Mouse (Mus musculus): ENCODE data around the gene Gfer. TPM values are rescaled to one million over a fixed set of nuclear protein-coding genes. Genes with fewer than 3 reads are reported as not detected.

Gfer gene
- polyA plus RNA-seq, 1 experiment from 2014 or later: 49.7 TPM

- Histone ChIP-seq H3K27ac (peak overlapping the region; percentile 2; the same call in 1 of the 2 replicates), H3K27me3 (ENCODE audit: insufficient read depth, poor library complexity, severe bottlenecking) (no peaks in the 10 kb centered on the region), H3K36me3 (peaks cover 49% of the 10 kb centered on the region), H3K4me1 (replicated peaks) (peaks cover 41% of the 10 kb centered on the region), H3K4me3 (peak overlapping the region; percentile 3; the same call in 1 of the 2 replicates), H3K9me3 (no peaks in the 10 kb centered on the region)
- no peak for DNase-seq (ENCODE audit: low spot score)
- WGBS: 19% methylated on average over 5 of the region's 5 CpGs
These were observed 2.0 kb upstream of the Gfer start for GRCm38 (mm10) chr17:24697985-24698384.

- DNase-seq (ENCODE audit: low spot score): no peak
- peaks cover 22% of the 10 kb centered on the region for H3K27me3 ChIP-seq (ENCODE audit: insufficient read depth, poor library complexity, severe bottlenecking)
- 8% methylated on average over 51 of the region's 51 CpGs for WGBS
These were observed 488 bp downstream of the Gfer start for GRCm38 (mm10) chr17:24695326-24696010.

GRCm38 (mm10) chr17:24692385-24692784 lies 3.6 kb downstream of the Gfer start:
- H3K9me3 ChIP-seq: no peaks in the 10 kb centered on the region
- peaks cover 53% of the 10 kb centered on the region for H3K27me3 ChIP-seq (ENCODE audit: insufficient read depth, poor library complexity, severe bottlenecking)
- H3K4me1 ChIP-seq (replicated peaks): peaks cover 43% of the 10 kb centered on the region
- H3K36me3 ChIP-seq: peaks cover 23% of the 10 kb centered on the region
- no peak for DNase-seq (ENCODE audit: low spot score)
- WGBS: 87% methylated on average over 5 of the region's 5 CpGs
- H3K4me3 ChIP-seq: no peak overlapping the region
- no peak overlapping the region for H3K27ac ChIP-seq

More at GRCm38 (mm10) chr17:24695326-24696010, 488 bp downstream of the Gfer start:
- Histone ChIP-seq H3K4me1 (replicated peaks) (peaks cover 41% of the 10 kb centered on the region), H3K9me3 (no peaks in the 10 kb centered on the region), H3K4me3 (peak overlapping the region; percentile 86), H3K36me3 (peaks cover 35% of the 10 kb centered on the region), H3K27ac (peak overlapping the region; percentile 94)

- H3K27ac ChIP-seq: peak within 1 kb of the TSS; percentile 81
- under 1% methylated on average over 55 of the region's 55 CpGs for WGBS
- peaks cover 64% of the 10 kb centered on the region for H3K27me3 ChIP-seq (ENCODE audit: insufficient read depth, poor library complexity, severe bottlenecking)
These were observed 6.5 kb downstream of the Gfer start, which contains the start of gene Syngr3 for GRCm38 (mm10) chr17:24689251-24690081. TSS of gene Syngr3 (minus strand) at chr17:24689955.

DNA sequence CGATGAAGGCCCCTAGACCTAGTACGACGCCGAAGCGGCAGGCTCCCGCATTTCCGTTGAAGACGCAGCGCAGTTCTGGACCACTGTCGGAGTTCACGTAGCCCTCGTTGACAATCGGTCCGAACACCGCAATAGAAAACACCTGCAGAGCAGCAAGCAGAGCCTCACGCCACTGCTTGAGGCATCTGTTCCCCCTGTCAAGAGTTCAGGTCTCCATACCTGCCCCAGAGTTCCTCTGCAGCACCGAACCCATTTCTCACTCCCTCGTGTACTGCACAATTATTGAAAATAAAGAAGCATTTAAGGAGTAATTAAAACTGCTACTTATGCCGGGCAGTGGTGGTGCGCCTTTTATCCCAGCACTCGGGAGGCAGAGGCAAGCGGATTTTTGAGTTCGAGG lies 8.4 kb downstream of the Gfer start:
- Histone ChIP-seq H3K36me3 (peaks cover 8% of the 10 kb centered on the region), H3K4me3 (peak overlapping the region; percentile 46), H3K9me3 (no peaks in the 10 kb centered on the region), H3K27ac (peak overlapping the region; percentile 24; the same call in 1 of the 2 replicates), H3K27me3 (ENCODE audit: insufficient read depth, poor library complexity, severe bottlenecking) (peaks cover 63% of the 10 kb centered on the region), H3K4me1 (replicated peaks) (peaks cover 31% of the 10 kb centered on the region)
- no peak for DNase-seq (ENCODE audit: low spot score)
- WGBS: 20% methylated on average over 23 of the region's 23 CpGs

More at GRCm38 (mm10) chr17:24689251-24690081, 6.5 kb downstream of the Gfer start, which contains the start of gene Syngr3:
- Histone ChIP-seq H3K36me3 (peaks cover 23% of the 10 kb centered on the region), H3K9me3 (no peaks in the 10 kb centered on the region), H3K4me3 (peak within 1 kb of the TSS; percentile 79), H3K4me1 (replicated peaks) (peaks cover 36% of the 10 kb centered on the region)
- peak; percentile 33 for DNase-seq (ENCODE audit: low spot score)

- Histone ChIP-seq H3K4me1 (replicated peaks) (peaks cover 31% of the 10 kb centered on the region), H3K27ac (peak overlapping the region; percentile 24; the same call in 1 of the 2 replicates), H3K27me3 (ENCODE audit: insufficient read depth, poor library complexity, severe bottlenecking) (peaks cover 58% of the 10 kb centered on the region), H3K36me3 (peaks cover 8% of the 10 kb centered on the region), H3K9me3 (no peaks in the 10 kb centered on the region), H3K4me3 (peak overlapping the region; percentile 46)
- WGBS: 2% methylated on average over 25 of the region's 25 CpGs
- DNase-seq (ENCODE audit: low spot score): peak; percentile 61
These were observed 8.8 kb downstream of the Gfer start for GRCm38 (mm10) chr17:24687146-24687595.

DNA sequence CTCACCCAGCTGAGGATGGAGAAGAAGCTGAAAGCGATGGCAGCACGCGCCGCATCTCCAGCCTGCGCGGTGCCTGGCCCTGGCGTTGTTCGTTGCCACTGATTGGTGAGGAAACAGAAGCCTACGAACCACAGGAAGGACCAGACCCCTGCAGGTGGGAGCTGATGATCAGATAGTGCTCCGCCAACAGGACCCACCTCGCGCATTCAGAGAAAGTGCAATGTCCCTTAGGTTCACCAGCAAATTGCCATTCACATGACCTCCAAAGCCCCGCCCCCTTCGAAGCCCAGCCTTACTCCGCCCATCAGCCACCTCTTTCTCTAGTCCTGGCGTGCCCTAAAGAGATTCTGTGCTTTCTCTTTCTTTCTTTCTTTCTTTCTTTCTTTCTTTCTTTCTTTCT lies 9.4 kb downstream of the Gfer start:
- Histone ChIP-seq H3K27me3 (ENCODE audit: insufficient read depth, poor library complexity, severe bottlenecking) (peaks cover 52% of the 10 kb centered on the region), H3K27ac (no peak overlapping the region), H3K9me3 (no peaks in the 10 kb centered on the region), H3K4me1 (replicated peaks) (peaks cover 31% of the 10 kb centered on the region), H3K36me3 (peaks cover 11% of the 10 kb centered on the region), H3K4me3 (peak overlapping the region; percentile 31)
- DNase-seq (ENCODE audit: low spot score): peak; percentile 49
- WGBS: 26% methylated on average over 16 of the region's 16 CpGs

- peaks cover 66% of the 10 kb centered on the region for H3K36me3 ChIP-seq
These were observed 18.4 kb downstream of the Gfer start for GRCm38 (mm10) chr17:24677500-24678080.

GRCm38 (mm10) chr17:24676877-24677276 lies 19.1 kb downstream of the Gfer start:
- WGBS: 96% methylated on average over 5 of the region's 5 CpGs
- Histone ChIP-seq H3K9me3 (no peaks in the 10 kb centered on the region), H3K4me3 (no peak overlapping the region), H3K4me1 (replicated peaks) (peaks cover 18% of the 10 kb centered on the region), H3K27me3 (ENCODE audit: insufficient read depth, poor library complexity, severe bottlenecking) (no peaks in the 10 kb centered on the region), H3K36me3 (peaks cover 59% of the 10 kb centered on the region), H3K27ac (no peak overlapping the region)
- DNase-seq (ENCODE audit: low spot score): no peak

More at GRCm38 (mm10) chr17:24677500-24678080, 18.4 kb downstream of the Gfer start:
- peaks cover 11% of the 10 kb centered on the region for H3K4me1 ChIP-seq (replicated peaks)
- WGBS: 94% methylated on average over 24 of the region's 24 CpGs
- H3K4me3 ChIP-seq: no peak overlapping the region
- DNase-seq (ENCODE audit: low spot score): no peak
- H3K27me3 ChIP-seq (ENCODE audit: insufficient read depth, poor library complexity, severe bottlenecking): no peaks in the 10 kb centered on the region
- no peaks in the 10 kb centered on the region for H3K9me3 ChIP-seq
- H3K27ac ChIP-seq: no peak overlapping the region

DNA sequence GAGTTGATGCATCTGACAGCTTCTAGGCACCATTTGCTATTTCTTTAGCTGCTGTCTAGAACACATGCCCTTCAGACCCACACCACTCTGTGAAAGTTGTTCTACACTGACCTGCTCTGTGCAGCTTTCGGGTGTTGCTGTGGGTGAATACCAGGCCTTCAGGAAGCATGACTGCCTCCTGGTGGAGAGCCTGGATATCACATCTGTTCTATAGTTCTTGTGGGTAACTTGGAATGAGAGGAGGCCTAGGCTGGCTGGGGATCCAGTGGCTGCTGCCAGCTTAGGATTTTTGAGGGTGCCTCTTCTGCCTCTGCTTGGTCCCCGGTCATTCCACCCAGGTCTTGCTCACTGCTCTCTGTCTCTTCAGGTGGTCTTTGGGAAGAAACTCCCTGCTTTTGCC lies 19.8 kb downstream of the Gfer start:
- peak; percentile 73 for DNase-seq (ENCODE audit: low spot score)
- Histone ChIP-seq H3K27me3 (ENCODE audit: insufficient read depth, poor library complexity, severe bottlenecking) (no peaks in the 10 kb centered on the region), H3K36me3 (peaks cover 52% of the 10 kb centered on the region), H3K4me1 (replicated peaks) (peaks cover 25% of the 10 kb centered on the region), H3K9me3 (no peaks in the 10 kb centered on the region), H3K4me3 (no peak overlapping the region), H3K27ac (no peak overlapping the region)
- 59% methylated on average over 2 of the region's 2 CpGs for WGBS

GRCm38 (mm10) chr17:24674277-24674676 lies 21.7 kb downstream of the Gfer start:
- no peak for DNase-seq (ENCODE audit: low spot score)
- Histone ChIP-seq H3K27ac (no peak overlapping the region), H3K36me3 (peaks cover 33% of the 10 kb centered on the region), H3K9me3 (no peaks in the 10 kb centered on the region), H3K27me3 (ENCODE audit: insufficient read depth, poor library complexity, severe bottlenecking) (no peaks in the 10 kb centered on the region), H3K4me1 (replicated peaks) (peaks cover 40% of the 10 kb centered on the region), H3K4me3 (no peak overlapping the region)
- WGBS: 86% methylated on average over 7 of the region's 7 CpGs

DNA sequence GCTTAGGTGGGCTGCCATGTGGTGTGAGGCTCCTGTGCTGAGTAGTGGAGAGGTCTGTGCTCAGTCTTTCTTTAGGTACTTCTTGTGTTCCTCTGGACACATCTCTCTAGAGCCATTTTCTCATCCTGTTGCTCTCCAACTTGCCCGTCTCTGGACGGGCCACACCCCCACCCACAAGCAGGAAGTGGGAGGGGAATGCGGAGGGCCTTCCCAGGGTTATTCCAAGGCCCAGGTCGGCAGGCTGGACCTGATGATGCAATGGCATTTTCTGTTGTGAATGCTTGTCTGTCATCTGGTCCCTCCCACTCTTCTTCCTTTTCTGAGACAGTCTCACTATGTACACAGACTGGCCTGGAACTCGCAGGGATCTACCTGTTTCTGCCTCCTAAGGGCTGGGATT lies 23.8 kb downstream of the Gfer start:
- WGBS: 34% methylated on average over 5 of the region's 5 CpGs
- peaks cover 12% of the 10 kb centered on the region for H3K36me3 ChIP-seq
- no peak overlapping the region for H3K27ac ChIP-seq
- H3K9me3 ChIP-seq: no peaks in the 10 kb centered on the region
- H3K4me1 ChIP-seq (replicated peaks): peaks cover 47% of the 10 kb centered on the region
- peak overlapping the region; percentile 100; the same call in 1 of the 2 replicates for H3K4me3 ChIP-seq
- no peak for DNase-seq (ENCODE audit: low spot score)
- H3K27me3 ChIP-seq (ENCODE audit: insufficient read depth, poor library complexity, severe bottlenecking): no peaks in the 10 kb centered on the region
